Mouse (Mus musculus) thymus, adult 2 months (tissue): Measurements from ENCODE around the gene Lsm10.

Experiments
- CTCF ChIP-seq: fragments of 200-500 bp; IDR thresholded peaks from 2 replicates; pipeline ENCODE4 v1.5.1; 2012; ENCODE audit warnings: mild to moderate bottlenecking, control low read depth, low read length, moderate library complexity, borderline replicate concordance; ENCODE audit not compliant: control insufficient read depth, poor library complexity, insufficient read depth; ENCODE audit errors: extremely low read depth
- POLR2A ChIP-seq: fragments of 200-500 bp; IDR thresholded peaks from 2 replicates; pipeline ENCODE4 v1.6.1; 2012; ENCODE audit warnings: mild to moderate bottlenecking, low read length, control low read depth, moderate library complexity; ENCODE audit not compliant: control insufficient read depth, poor library complexity, insufficient read depth; ENCODE audit errors: extremely low read depth

- TF ChIP-seq CTCF (no peak), POLR2A (no peak)
Measured at GRCm38 (mm10) chr4:126084382-126084781, 12.0 kb upstream of the Lsm10 start.
